Mouse (Mus musculus) cerebellum, adult 9-11 months (tissue): ENCODE data around the gene Gm10142.
"Not testable (repeated sequence)": the region's sequence is repeated elsewhere in the genome, so short reads cannot be mapped to it uniquely, and the experiment has no call there.

Source experiments
- DNase-seq: peaks from one replicate; pipeline ENCODE4 v3.0.0; 2022

Gm10142 gene

DNA sequence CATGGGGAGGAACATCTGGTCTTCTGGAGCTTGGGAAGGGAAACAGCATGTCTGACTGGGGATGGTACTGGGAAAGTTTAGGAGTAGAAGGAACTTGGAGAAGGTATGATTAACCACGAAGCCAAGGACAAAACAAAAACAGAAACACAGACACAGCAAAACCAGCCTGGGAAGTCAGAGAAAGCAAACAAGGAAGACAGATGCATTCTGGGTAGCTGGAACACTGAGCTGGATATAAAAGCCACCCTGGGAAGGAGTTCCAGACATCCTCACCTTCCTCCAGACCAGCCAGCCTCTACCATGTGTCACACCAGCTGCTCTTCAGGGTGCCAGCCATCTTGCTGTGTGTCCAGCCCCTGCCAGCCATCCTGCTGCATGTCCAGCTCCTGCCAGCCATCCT is at the start of gene Gm10142:
Gene Gm10142, plus strand, starts transcription at position 301 of the 400 bp plus-strand sequence.
- DNase-seq: no peak

DNA sequence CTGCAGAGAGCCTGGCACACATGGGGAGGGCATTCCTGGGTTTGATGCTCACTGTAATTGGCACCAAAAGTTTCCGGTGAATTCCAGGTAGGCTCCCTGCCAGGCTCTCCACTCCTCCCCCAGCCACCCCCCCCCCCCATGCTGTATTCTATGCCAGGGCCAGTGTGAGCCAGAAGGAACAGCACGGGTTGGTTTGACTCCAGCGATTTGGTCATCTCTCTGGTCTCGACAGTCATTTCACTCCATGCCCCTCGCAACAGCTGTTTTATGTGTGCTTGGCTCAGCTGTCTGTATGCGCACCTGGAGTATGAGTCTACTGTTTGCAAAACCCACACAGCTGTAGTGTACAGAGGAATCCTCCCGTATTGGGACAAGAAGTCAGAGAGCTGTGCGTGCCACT is 49.3 kb upstream of the Gm10142 start:
- no peak for DNase-seq

DNA sequence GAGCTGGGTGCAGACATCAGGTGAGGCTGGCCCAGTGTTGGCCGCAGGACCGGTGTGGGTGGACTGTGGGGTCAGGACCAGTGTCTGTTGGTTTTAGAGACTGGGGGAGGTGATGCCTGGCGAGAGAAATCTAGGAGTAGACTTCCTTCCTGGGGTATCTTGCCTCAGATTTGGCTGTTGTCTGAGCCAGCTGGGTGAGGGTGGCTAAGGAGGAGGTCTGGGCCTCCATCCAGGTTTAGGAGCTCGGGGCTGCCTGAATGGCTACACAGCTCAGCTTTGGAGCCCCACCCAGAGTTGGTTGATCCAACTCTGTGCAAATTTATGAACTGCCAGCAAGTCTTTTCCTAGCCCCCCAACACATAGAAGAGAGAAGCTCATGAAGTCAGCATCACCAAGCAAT is 48.2 kb upstream of the Gm10142 start:
- no peak for DNase-seq

DNA sequence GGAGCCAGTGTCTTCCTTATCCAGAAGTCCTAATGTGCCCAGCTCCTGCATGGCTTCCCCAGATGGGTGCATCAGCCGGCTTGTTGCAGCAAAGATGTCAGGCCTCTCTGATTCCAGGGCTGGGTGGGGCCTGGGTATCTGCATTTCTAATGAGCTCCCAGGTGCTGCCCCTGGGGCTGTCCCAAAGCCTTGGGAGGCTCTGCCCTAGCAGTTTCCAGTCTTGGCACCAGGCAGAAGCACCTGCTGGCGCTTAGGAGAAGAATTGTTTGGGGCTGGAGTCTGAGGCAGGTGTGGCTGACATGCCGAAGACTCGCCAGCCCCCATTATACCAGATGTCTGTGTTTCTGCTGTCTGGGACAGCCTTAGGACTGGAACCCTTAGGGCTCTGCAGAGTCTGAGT is 44.9 kb upstream of the Gm10142 start:
- no peak for DNase-seq

- no peak for DNase-seq
Measured at GRCm38 (mm10) chr10:77671519-77671918, 44.1 kb upstream of the Gm10142 start.

DNA sequence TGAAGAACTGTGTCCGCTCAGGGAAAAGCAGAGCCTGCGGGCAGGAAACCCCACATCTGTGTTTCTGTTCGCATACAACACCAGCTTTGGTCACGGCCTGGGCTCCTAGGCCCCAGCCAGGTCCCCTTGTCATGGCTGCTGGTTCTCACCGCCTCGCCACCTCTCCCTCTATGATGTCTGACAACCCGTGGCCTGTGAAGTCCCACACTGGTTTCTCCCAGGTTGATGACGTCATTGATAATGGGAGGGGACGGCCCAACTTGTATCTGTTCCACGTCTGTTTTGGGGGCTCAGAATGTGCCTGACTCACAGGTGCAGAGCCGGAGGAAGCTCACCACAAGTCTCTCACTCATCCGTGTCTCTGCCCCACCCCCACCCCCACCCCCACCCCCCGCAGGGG is 41.8 kb upstream of the Gm10142 start:
- DNase-seq: no peak

GRCm38 (mm10) chr10:77677562-77677961 is 38.0 kb upstream of the Gm10142 start:
- DNase-seq: no peak

- DNase-seq: no peak
Measured at GRCm38 (mm10) chr10:77682994-77683393, 32.6 kb upstream of the Gm10142 start.

- DNase-seq: no peak
Measured at GRCm38 (mm10) chr10:77684181-77684580, 31.4 kb upstream of the Gm10142 start.

- no peak for DNase-seq
Measured at GRCm38 (mm10) chr10:77685895-77686664, 29.5 kb upstream of the Gm10142 start, which contains the start of gene Tspear. Gene Tspear, plus strand, starts transcription at chr10:77686569.

DNA sequence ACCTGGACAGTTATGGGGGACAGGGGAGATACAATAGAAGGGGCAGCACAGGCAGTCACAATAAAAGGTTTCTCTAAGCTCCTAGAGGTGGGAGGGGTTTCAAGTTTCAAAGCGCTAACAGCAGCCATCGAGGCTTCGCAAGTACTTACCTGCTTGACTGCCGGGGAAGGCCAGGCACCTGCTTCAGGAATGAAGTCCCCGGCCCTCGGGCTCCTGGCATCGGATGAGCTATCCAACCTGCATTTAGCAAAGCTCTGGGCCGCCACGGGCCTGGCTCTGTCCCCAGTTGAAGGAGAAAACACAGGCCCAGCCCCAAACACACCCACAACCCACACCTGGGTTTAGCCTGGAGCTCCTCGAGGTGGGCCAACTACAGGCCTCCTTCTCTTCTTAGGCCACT is 28.6 kb upstream of the Gm10142 start:
- no peak for DNase-seq

DNA sequence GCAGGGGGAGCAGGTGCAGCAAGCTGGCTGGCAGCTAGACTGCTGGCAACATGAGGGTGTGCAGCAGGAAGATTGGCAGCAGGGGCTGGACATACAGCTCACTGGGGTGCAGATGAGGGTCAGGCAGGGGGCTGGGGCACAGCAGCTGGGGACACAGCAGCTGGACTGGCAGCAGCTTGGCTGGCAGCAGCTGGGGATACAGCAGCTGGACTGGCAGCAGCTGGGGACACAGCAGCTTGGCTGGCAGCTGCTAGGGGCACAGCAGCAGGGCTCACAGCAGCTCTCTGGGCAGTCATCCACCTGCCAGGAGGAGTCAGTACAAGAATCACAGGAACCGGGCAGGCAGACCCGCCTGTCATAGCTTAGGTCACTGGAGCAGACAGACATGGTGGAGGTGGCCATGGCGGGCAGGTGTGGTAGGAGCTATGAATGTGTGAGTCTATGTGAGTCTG is 25.2 kb upstream of the Gm10142 start, which contains the start of gene Gm19402:
Gene Gm19402, minus strand, starts transcription at position 402 of the 452 bp plus-strand sequence.
- DNase-seq: not testable (repeated sequence)

DNA sequence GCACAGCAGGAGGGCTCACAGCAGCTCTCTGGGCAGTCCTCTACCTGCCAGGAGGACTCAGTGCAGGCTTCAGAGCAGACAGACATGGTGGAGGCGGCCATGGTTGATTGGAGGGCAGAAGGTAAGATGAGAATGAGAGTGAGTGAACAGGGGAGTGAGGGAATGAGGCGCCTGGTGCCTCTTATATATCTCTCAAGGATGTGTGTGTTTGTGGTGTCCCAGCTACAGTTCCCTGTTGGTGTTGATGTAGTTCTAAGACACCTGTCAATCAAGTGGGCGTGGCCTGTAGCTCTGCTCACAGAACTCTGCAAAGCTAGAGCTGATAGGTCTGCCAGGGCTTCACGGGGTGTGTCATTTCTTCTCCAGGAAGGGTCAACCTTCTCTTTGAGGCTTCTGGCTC is 18.5 kb upstream of the Gm10142 start, which contains the start of gene Gm9508:
Gene Gm9508, minus strand, starts transcription at position 101 of the 400 bp plus-strand sequence.
- DNase-seq: no peak

GRCm38 (mm10) chr10:77706326-77706725 is 9.3 kb upstream of the Gm10142 start, which contains the start of gene Gm10272:
Gene Gm10272, plus strand, starts transcription at chr10:77706626.
- no peak for DNase-seq

- DNase-seq: no peak
Measured at GRCm38 (mm10) chr10:77709831-77710230, 5.8 kb upstream of the Gm10142 start.

DNA sequence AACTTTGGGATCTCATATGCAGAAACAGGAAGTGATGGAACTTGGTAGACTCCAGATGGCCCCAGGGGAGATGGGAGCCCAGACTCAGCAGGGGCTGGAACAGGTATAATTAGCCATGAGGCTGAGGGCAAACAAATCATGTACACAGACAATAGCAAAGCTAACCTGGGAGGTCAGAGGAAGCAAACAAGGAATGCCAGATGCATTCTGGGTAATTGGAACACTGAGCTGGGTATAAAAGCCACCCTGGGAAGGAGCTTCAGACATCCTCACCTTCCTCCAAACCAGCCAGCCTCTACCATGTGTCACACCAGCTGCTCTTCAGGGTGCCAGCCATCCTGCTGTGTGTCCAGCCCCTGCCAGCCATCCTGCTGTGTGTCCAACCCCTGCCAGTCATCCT is 4.5 kb upstream of the Gm10142 start, which contains the start of gene Gm10024:
Gene Gm10024, plus strand, starts transcription at position 301 of the 400 bp plus-strand sequence.
- not testable (repeated sequence) for DNase-seq

DNA sequence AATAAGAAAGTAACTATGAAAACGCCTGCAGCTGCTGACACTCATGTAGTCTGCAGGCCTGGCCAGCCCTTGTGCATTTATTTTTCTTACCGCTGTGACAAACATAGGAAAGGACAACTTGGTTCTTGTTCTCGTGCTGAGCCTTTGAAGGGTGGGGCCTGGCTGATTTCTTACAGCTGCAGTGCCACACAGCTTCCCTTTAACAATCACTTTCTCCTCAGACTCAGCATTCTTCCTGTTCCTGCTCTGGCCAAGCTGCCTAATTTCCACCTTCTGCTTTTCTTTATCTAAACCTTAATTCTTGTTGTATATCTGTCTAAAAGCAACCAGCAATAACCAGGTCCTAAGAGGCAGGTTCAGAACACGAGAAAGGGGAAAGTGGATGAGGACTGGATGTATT is 1.9 kb upstream of the Gm10142 start:
- DNase-seq: no peak

GRCm38 (mm10) chr10:77720299-77720698 is 4.7 kb downstream of the Gm10142 start, which contains the start of gene Krtap12-1:
Gene Krtap12-1, plus strand, starts transcription at chr10:77720599.
- DNase-seq: not testable (repeated sequence)

DNA sequence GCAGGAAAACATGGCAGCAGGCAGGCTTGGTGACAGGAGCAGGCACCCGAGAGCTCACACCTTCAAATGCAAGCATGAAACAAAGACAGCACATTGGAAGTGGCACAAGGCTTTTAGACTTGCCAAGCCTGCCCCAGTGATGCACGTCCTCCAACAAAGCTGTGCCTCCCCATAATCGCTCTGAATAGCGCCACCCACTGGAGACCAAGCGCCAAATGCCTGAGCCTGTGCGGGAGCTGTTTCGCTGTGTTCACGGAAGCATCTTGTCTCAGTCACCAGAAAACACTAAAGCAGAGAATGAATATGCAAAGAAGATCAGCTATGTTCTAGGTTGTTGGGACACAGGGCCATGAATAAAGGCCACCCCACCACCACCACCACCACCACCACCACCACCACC is 9.2 kb downstream of the Gm10142 start:
- DNase-seq: no peak

- DNase-seq: peak; percentile 7
Measured at GRCm38 (mm10) chr10:77726186-77726585, 10.6 kb downstream of the Gm10142 start, which contains the start of gene Gm10100. Gene Gm10100, plus strand, starts transcription at chr10:77726486.

DNA sequence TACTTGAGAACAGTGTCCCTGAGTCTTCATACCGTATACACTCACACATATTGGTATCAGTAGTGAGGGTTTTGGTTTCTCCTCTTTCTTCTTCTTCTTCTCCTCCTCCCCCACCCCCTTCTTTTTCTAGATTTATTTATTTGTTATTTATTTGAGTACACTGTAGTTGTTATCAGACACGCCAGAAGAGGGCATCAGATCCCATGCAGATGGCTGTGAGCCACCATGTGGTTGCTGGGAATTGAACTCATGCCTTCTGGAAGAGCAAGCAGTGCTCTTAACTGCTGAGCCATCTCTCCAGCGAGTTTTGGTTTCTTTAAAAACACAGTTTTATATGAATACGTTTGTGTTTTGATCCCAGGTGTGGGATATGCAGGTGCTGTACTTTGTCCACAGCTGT is 12.7 kb downstream of the Gm10142 start:
- DNase-seq: no peak

GRCm38 (mm10) chr10:77729241-77729640 is 13.6 kb downstream of the Gm10142 start:
- DNase-seq: no peak

GRCm38 (mm10) chr10:77735928-77736327 is 20.3 kb downstream of the Gm10142 start:
- no peak for DNase-seq

- no peak for DNase-seq
Measured at GRCm38 (mm10) chr10:77738929-77739328, 23.3 kb downstream of the Gm10142 start.
